Mouse (Mus musculus) heart, embryonic 11.5 days (tissue): ENCODE data around the gene Lnx2. TPM values are rescaled to one million over a fixed set of nuclear protein-coding genes. Genes with fewer than 3 reads are reported as not detected.
A peak's percentile ranks its signal among the peaks of the same experiment; 100 is the strongest.

ENCODE experiments used
- ATAC-seq: fragments of 200-750 bp; cut with Nextera tagmentation; replicated peaks from 2 replicates; pipeline ENCODE4 v1.8.0; 2017; ENCODE audit warnings: moderate library complexity; ENCODE audit not compliant: insufficient number of reproducible peaks, low FRiP score, low TSS enrichment
- H3K27ac ChIP-seq: fragments of 300-500 bp; sonication (generic); 2 replicates; pipeline ENCODE4 v1.5.1; 2014; ENCODE audit warnings: mild to moderate bottlenecking, low read depth, low read length
- H3K27me3 ChIP-seq: fragments of 300-500 bp; sonication (generic); 2 replicates; pipeline ENCODE4 v1.6.1; 2014; ENCODE audit warnings: mild to moderate bottlenecking, low read length, mixed read lengths; ENCODE audit not compliant: control insufficient read depth, insufficient read depth
- H3K36me3 ChIP-seq: fragments of 300-500 bp; sonication (generic); 2 replicates; pipeline ENCODE4 v1.6.1; 2014; ENCODE audit warnings: mild to moderate bottlenecking, low read length, moderate library complexity, mixed read lengths; ENCODE audit not compliant: control insufficient read depth, insufficient read depth
- H3K4me1 ChIP-seq: fragments of 300-500 bp; sonication (generic); 2 replicates; pipeline ENCODE4 v1.6.1; 2014; ENCODE audit warnings: low read length; ENCODE audit not compliant: control insufficient read depth, insufficient read depth
- H3K4me2 ChIP-seq: fragments of 300-500 bp; sonication (generic); 2 replicates; pipeline ENCODE4 v1.6.1; 2014; ENCODE audit warnings: mild to moderate bottlenecking, moderate library complexity
- H3K4me3 ChIP-seq: fragments of 300-500 bp; sonication (generic); 2 replicates; pipeline ENCODE4 v1.5.1; 2014; ENCODE audit warnings: low read depth, low read length
- H3K9ac ChIP-seq: fragments of 300-500 bp; sonication (generic); 2 replicates; pipeline ENCODE4 v1.6.1; 2014; ENCODE audit warnings: mild to moderate bottlenecking, low read depth, low read length, moderate library complexity
- H3K9me3 ChIP-seq: fragments of 300-500 bp; sonication (generic); replicated peaks from 2 replicates; pipeline ENCODE4 v1.6.1; 2016; ENCODE audit warnings: low read length; ENCODE audit not compliant: control insufficient read depth
- WGBS: fragments of 180-500 bp; shearing (Covaris S2); extraction: QIAGEN DNeasy Blood & Tissue Kit; methylation state at CpG from one replicate; pipeline ENCODE4 v1.1.7; 2014; ENCODE audit not compliant: insufficient replicate concordance; 5-methylcytosine and 5-hydroxymethylcytosine counted together
- polyA plus RNA-seq: library from polyadenylated mRNA; unstranded; fragments of >200 nt; fragmentation: Nextera tagmentation; extraction: Ambion mirVana; gene quantifications from 2 replicates; pipeline ENCODE4 v1.2.1, GENCODE M21; 2014

Lnx2 gene
- polyA plus RNA-seq, 1 experiment from 2014 or later = 9.4 TPM

GRCm38 (mm10) chr5:147051500-147052308 is 24.7 kb downstream of the Lnx2 start:
- peaks cover 10% of the 10 kb centered on the region for H3K4me1 ChIP-seq
- H3K4me3 ChIP-seq = no peak overlapping the region
- H3K27me3 ChIP-seq = no peaks in the 10 kb centered on the region
- H3K9ac ChIP-seq = no peak overlapping the region
- no peak overlapping the region for H3K27ac ChIP-seq
- no peak for ATAC-seq
- WGBS = 55% methylated on average over 29 of the region's 29 CpGs
- H3K4me2 ChIP-seq = peak overlapping the region; percentile 35; the same call in 1 of the 2 replicates
- no peaks in the 10 kb centered on the region for H3K36me3 ChIP-seq
- H3K9me3 ChIP-seq = no peaks in the 10 kb centered on the region

GRCm38 (mm10) chr5:147050816-147051499 is 25.4 kb downstream of the Lnx2 start:
- Histone ChIP-seq H3K4me3 (no peak overlapping the region), H3K4me2 (no peak overlapping the region; the same call in 1 of the 2 replicates), H3K27me3 (no peaks in the 10 kb centered on the region), H3K36me3 (no peaks in the 10 kb centered on the region), H3K4me1 (peaks cover 10% of the 10 kb centered on the region), H3K27ac (no peak overlapping the region), H3K9ac (no peak overlapping the region), H3K9me3 (no peaks in the 10 kb centered on the region)
- 70% methylated on average over 13 of the region's 13 CpGs for WGBS
- ATAC-seq = no peak

GRCm38 (mm10) chr5:147049544-147050209 is 26.7 kb downstream of the Lnx2 start:
- no peak overlapping the region for H3K4me2 ChIP-seq
- no peaks in the 10 kb centered on the region for H3K36me3 ChIP-seq
- no peak for ATAC-seq
- peaks cover 10% of the 10 kb centered on the region for H3K4me1 ChIP-seq
- H3K27ac ChIP-seq = no peak overlapping the region
- H3K9ac ChIP-seq = no peak overlapping the region
- H3K9me3 ChIP-seq = no peaks in the 10 kb centered on the region
- H3K4me3 ChIP-seq = no peak overlapping the region
- 72% methylated on average over 19 of the region's 19 CpGs for WGBS
- no peaks in the 10 kb centered on the region for H3K27me3 ChIP-seq

GRCm38 (mm10) chr5:147045929-147046328 is 30.5 kb downstream of the Lnx2 start:
- WGBS = 64% methylated on average over 11 of the region's 11 CpGs
- no peak overlapping the region for H3K4me2 ChIP-seq
- no peaks in the 10 kb centered on the region for H3K9me3 ChIP-seq
- no peak overlapping the region for H3K4me3 ChIP-seq
- no peaks in the 10 kb centered on the region for H3K27me3 ChIP-seq
- H3K36me3 ChIP-seq = no peaks in the 10 kb centered on the region; the same call in 1 of the 2 replicates
- peaks cover 5% of the 10 kb centered on the region; the same call in 1 of the 2 replicates for H3K4me1 ChIP-seq
- no peak overlapping the region for H3K27ac ChIP-seq
- ATAC-seq = no peak
- no peak overlapping the region for H3K9ac ChIP-seq

GRCm38 (mm10) chr5:147045311-147045710 is 31.1 kb downstream of the Lnx2 start:
- peaks cover 5% of the 10 kb centered on the region; the same call in 1 of the 2 replicates for H3K4me1 ChIP-seq
- WGBS = 72% methylated on average over 10 of the region's 11 CpGs
- no peaks in the 10 kb centered on the region; the same call in 1 of the 2 replicates for H3K36me3 ChIP-seq
- H3K27me3 ChIP-seq = no peaks in the 10 kb centered on the region
- no peak for ATAC-seq
- no peak overlapping the region for H3K27ac ChIP-seq
- no peak overlapping the region for H3K9ac ChIP-seq
- H3K4me3 ChIP-seq = no peak overlapping the region
- no peak overlapping the region for H3K4me2 ChIP-seq
- H3K9me3 ChIP-seq = no peaks in the 10 kb centered on the region

- no peaks in the 10 kb centered on the region; the same call in 1 of the 2 replicates for H3K36me3 ChIP-seq
- no peak overlapping the region for H3K4me2 ChIP-seq
- H3K9me3 ChIP-seq = no peaks in the 10 kb centered on the region
- H3K27me3 ChIP-seq = no peaks in the 10 kb centered on the region
- no peak overlapping the region for H3K4me3 ChIP-seq
- H3K9ac ChIP-seq = no peak overlapping the region
- no peak for ATAC-seq
- H3K4me1 ChIP-seq = no peaks in the 10 kb centered on the region
- 73% methylated on average over 15 of the region's 15 CpGs for WGBS
- no peak overlapping the region for H3K27ac ChIP-seq
Measured at GRCm38 (mm10) chr5:147043240-147043844, 33.0 kb downstream of the Lnx2 start.

GRCm38 (mm10) chr5:147041965-147042937 is 34.1 kb downstream of the Lnx2 start:
- no peaks in the 10 kb centered on the region; the same call in 1 of the 2 replicates for H3K36me3 ChIP-seq
- no peak overlapping the region for H3K27ac ChIP-seq
- H3K9ac ChIP-seq = no peak overlapping the region
- no peaks in the 10 kb centered on the region for H3K9me3 ChIP-seq
- H3K4me1 ChIP-seq = no peaks in the 10 kb centered on the region
- WGBS = 82% methylated on average over 40 of the region's 40 CpGs
- no peak for ATAC-seq
- no peak overlapping the region for H3K4me2 ChIP-seq
- H3K4me3 ChIP-seq = no peak overlapping the region
- no peaks in the 10 kb centered on the region for H3K27me3 ChIP-seq
